Mouse (Mus musculus) spleen, adult 2 months (tissue): Measurements from ENCODE around the gene Tenm2.

Source experiments
- CTCF ChIP-seq: fragments of 200-500 bp; IDR thresholded peaks from 2 replicates; pipeline ENCODE4 v1.5.1; 2011; ENCODE audit warnings: mild to moderate bottlenecking, inconsistent platforms; ENCODE audit not compliant: insufficient read depth, insufficient read length, insufficient replicate concordance; ENCODE audit errors: extremely low read depth
- POLR2A ChIP-seq: fragments of 200-500 bp; IDR thresholded peaks from 2 replicates; pipeline ENCODE4 v1.6.1; 2011; ENCODE audit warnings: low read depth, low read length, inconsistent platforms

GRCm38 (mm10) chr11:36172520-36172919 is 1063.2 kb downstream of the Tenm2 start:
- TF ChIP-seq CTCF (no peak), POLR2A (no peak)
